Mouse (Mus musculus) olfactory bulb, adult 2 months (tissue): Measurements from ENCODE around the gene P3h2.

Source experiments
- CTCF ChIP-seq: fragments of 200-500 bp; IDR thresholded peaks from 2 replicates; pipeline ENCODE4 v1.5.1; 2012; ENCODE audit warnings: low read depth, mild to moderate bottlenecking, low read length, moderate library complexity; ENCODE audit not compliant: insufficient read depth
- POLR2A ChIP-seq: fragments of 200-500 bp; IDR thresholded peaks from 2 replicates; pipeline ENCODE4 v1.6.1; 2012; ENCODE audit warnings: mild to moderate bottlenecking, low read depth, low read length, moderate library complexity; ENCODE audit not compliant: insufficient read depth

DNA sequence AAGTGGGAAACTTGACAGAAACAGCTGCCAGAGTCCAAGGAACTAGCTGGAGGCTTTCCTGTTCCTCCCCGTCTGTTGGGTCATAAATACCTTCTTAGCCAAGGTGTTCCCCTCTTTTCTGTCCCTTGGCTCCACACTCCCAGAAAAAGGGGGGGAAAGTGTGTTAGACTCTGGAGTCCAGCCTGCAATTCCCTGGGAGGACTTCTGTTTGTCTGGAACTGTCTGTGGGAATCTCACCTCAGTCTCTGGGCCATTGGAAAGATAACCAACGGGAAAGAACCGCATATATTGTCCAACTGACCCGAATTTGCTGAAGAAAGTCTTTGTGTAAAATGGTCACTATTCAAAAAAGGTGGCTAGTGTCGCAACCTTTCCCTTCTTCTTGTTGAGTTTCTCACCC is 1.0 kb upstream of the P3h2 start:
- TF ChIP-seq CTCF (no peak), POLR2A (no peak)
